Mouse (Mus musculus): Measurements from ENCODE around the gene Npepps.
"Not testable (repeated sequence)": the region's sequence is repeated elsewhere in the genome, so short reads cannot be mapped to it uniquely, and the experiment has no call there.

Npepps gene

GRCm38 (mm10) chr11:97275349-97275748 lies 5.1 kb downstream of the Npepps start:
- Histone ChIP-seq H3K9me3 (ENCODE audit: low read length) (no peaks in the 10 kb centered on the region), H3K27me3 (ENCODE audit: insufficient read depth, low read length) (no peaks in the 10 kb centered on the region), H3K4me1 (replicated peaks; ENCODE audit: low read depth, low read length) (peaks cover 77% of the 10 kb centered on the region), H3K4me3 (replicated peaks; ENCODE audit: low read length) (0 out of 2 replicates have a peak overlapping the region, but pooled peaks have one; percentile 2), H3K36me3 (ENCODE audit: insufficient read depth, low read length) (peaks cover 10% of the 10 kb centered on the region; the same call in 1 of the 2 replicates)
- TF ChIP-seq CTCF (conservative IDR thresholded peaks at IDR 0.05; ENCODE audit: low read length) (no peak), POU5F1 (IDR thresholded peaks at IDR 0.05; ENCODE audit: borderline replicate concordance, low read length) (no peak), NANOG (IDR thresholded peaks at IDR 0.05; ENCODE audit: borderline replicate concordance, low read length) (no peak)

- not testable (repeated sequence) for H3K9me3 ChIP-seq (ENCODE audit: low read length); H3K27me3 ChIP-seq (ENCODE audit: insufficient read depth, low read length)
- Histone ChIP-seq H3K4me3 (replicated peaks; ENCODE audit: low read length) (0 out of 2 replicates have a peak overlapping the region, but pooled peaks have one; percentile 5), H3K4me1 (replicated peaks; ENCODE audit: low read depth, low read length) (peaks cover 78% of the 10 kb centered on the region), H3K36me3 (ENCODE audit: insufficient read depth, low read length) (peaks cover 11% of the 10 kb centered on the region; the same call in 1 of the 2 replicates)
These were observed 5.5 kb downstream of the Npepps start for GRCm38 (mm10) chr11:97274947-97275346.

DNA sequence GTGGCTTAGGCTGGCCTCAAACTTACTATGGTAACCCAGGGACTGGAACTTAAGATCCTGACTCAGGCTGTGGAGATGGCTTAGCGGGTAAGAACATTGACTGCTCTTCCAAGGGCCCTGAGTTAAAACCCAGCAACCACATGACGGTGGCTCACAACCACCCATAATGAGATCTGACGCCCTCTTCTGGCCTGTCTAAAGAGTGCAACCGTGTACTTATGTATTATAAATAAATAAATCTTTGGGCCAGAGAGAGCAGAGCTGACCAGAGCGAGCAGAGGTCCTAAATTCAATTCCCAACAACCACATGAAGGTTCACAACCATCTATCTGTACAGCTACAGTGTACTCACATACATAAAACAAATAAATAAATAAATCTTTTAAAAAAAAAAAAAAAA lies 6.8 kb downstream of the Npepps start:
- Histone ChIP-seq H3K27me3 (ENCODE audit: insufficient read depth, low read length) (no peaks in the 10 kb centered on the region), H3K4me1 (replicated peaks; ENCODE audit: low read depth, low read length) (peaks cover 80% of the 10 kb centered on the region), H3K9me3 (ENCODE audit: low read length) (no peaks in the 10 kb centered on the region), H3K4me3 (replicated peaks; ENCODE audit: low read length) (no peak overlapping the region), H3K36me3 (ENCODE audit: insufficient read depth, low read length) (peaks cover 11% of the 10 kb centered on the region; the same call in 1 of the 2 replicates)
- TF ChIP-seq CTCF (conservative IDR thresholded peaks at IDR 0.05; ENCODE audit: low read length) = peak; percentile 53
- no peak for TF ChIP-seq NANOG (IDR thresholded peaks at IDR 0.05; ENCODE audit: borderline replicate concordance, low read length)
- no peak for TF ChIP-seq POU5F1 (IDR thresholded peaks at IDR 0.05; ENCODE audit: borderline replicate concordance, low read length)

GRCm38 (mm10) chr11:97272835-97273234 lies 7.6 kb downstream of the Npepps start:
- H3K36me3 ChIP-seq (ENCODE audit: insufficient read depth, low read length) = peaks cover 14% of the 10 kb centered on the region; the same call in 1 of the 2 replicates
- H3K4me3 ChIP-seq (replicated peaks; ENCODE audit: low read length) = no peak overlapping the region
- no peak for TF ChIP-seq NANOG (IDR thresholded peaks at IDR 0.05; ENCODE audit: borderline replicate concordance, low read length)
- H3K4me1 ChIP-seq (replicated peaks; ENCODE audit: low read depth, low read length) = peaks cover 80% of the 10 kb centered on the region
- H3K27me3 ChIP-seq (ENCODE audit: insufficient read depth, low read length) = no peaks in the 10 kb centered on the region
- H3K9me3 ChIP-seq (ENCODE audit: low read length) = no peaks in the 10 kb centered on the region

DNA sequence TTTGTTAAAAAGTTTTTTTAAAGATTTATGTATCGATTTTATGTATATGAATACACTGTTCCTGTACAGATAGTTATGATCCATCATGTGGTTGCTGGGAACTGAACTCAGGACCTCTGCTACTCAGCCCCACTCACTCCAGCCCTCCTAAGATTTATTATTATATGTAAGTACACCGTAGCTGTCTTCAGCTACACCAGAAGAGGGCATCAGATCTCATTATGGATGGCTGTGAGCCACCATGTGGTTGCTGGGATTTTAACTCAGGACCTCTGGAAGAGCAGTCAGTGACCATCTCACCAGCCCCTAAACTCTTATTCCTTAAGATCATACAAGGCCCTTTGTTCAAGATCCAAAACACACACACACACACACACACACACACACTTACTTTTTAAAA lies 10.4 kb downstream of the Npepps start:
- H3K4me1 ChIP-seq (replicated peaks; ENCODE audit: low read depth, low read length) = peaks cover 66% of the 10 kb centered on the region
- TF ChIP-seq CTCF (conservative IDR thresholded peaks at IDR 0.05; ENCODE audit: low read length) = peak; percentile 10
- peaks cover 38% of the 10 kb centered on the region for H3K36me3 ChIP-seq (ENCODE audit: insufficient read depth, low read length)
- H3K4me3 ChIP-seq (replicated peaks; ENCODE audit: low read length); H3K9me3 ChIP-seq (ENCODE audit: low read length); H3K27me3 ChIP-seq (ENCODE audit: insufficient read depth, low read length): not testable (repeated sequence)

GRCm38 (mm10) chr11:97266544-97266943 lies 13.9 kb downstream of the Npepps start:
- not testable (repeated sequence) for H3K4me3 ChIP-seq (replicated peaks; ENCODE audit: low read length); H3K9me3 ChIP-seq (ENCODE audit: low read length); H3K27me3 ChIP-seq (ENCODE audit: insufficient read depth, low read length)
- H3K4me1 ChIP-seq (replicated peaks; ENCODE audit: low read depth, low read length) = peaks cover 59% of the 10 kb centered on the region
- peaks cover 68% of the 10 kb centered on the region for H3K36me3 ChIP-seq (ENCODE audit: insufficient read depth, low read length)

GRCm38 (mm10) chr11:97249649-97250048 lies 30.8 kb downstream of the Npepps start:
- H3K36me3 ChIP-seq (ENCODE audit: insufficient read depth, low read length) = peaks cover 69% of the 10 kb centered on the region
- H3K27me3 ChIP-seq (ENCODE audit: insufficient read depth, low read length) = not testable (repeated sequence)
- peaks cover 15% of the 10 kb centered on the region for H3K4me1 ChIP-seq (replicated peaks; ENCODE audit: low read depth, low read length)

DNA sequence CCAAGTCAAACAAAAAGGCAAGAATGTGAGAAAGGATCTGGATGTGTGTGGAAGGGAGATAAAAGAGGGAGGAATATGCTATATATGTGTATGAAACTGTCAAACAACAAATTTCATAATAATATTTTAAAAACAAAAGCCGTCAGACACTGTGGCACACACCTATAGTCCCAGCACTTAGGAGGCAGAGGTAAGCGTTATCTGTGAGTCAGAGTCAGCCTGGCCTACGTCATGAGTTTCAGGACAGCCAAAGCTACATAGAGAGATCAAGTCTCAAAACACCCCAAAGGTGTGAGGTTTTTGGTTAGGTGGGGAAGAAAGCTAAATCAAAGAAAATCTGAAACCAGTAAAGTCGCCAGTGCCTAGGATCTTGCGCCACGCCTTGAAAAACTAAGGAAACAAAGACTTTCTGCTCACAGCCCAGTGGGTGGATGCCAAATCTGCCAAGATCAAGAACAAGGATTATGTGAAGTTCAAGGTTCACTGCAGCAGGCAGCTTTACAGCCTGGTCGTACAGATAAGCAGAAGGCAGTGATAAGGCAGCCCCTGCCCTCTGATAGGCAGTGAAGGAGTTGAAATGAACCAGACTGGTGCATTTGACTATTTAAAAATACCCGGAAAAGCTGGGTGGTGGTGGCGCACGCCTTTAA lies 33.8 kb downstream of the Npepps start:
- TF ChIP-seq CTCF (conservative IDR thresholded peaks at IDR 0.05; ENCODE audit: low read length) = no peak
- no peak for TF ChIP-seq NANOG (IDR thresholded peaks at IDR 0.05; ENCODE audit: borderline replicate concordance, low read length)
- TF ChIP-seq POU5F1 (IDR thresholded peaks at IDR 0.05; ENCODE audit: borderline replicate concordance, low read length) = no peak
- H3K4me1 ChIP-seq (replicated peaks; ENCODE audit: low read depth, low read length) = peaks cover 15% of the 10 kb centered on the region

More at GRCm38 (mm10) chr11:97249649-97250048, 30.8 kb downstream of the Npepps start:
- not testable (repeated sequence) for H3K9me3 ChIP-seq (ENCODE audit: low read length); H3K4me3 ChIP-seq (replicated peaks; ENCODE audit: low read length)

GRCm38 (mm10) chr11:97241321-97241720 lies 39.1 kb downstream of the Npepps start:
- TF ChIP-seq POU5F1 (IDR thresholded peaks at IDR 0.05; ENCODE audit: borderline replicate concordance, low read length) (no peak), CTCF (conservative IDR thresholded peaks at IDR 0.05; ENCODE audit: low read length) (no peak), NANOG (IDR thresholded peaks at IDR 0.05; ENCODE audit: borderline replicate concordance, low read length) (no peak)
- no peak overlapping the region for H3K4me3 ChIP-seq (replicated peaks; ENCODE audit: low read length)
- peaks cover 92% of the 10 kb centered on the region for H3K36me3 ChIP-seq (ENCODE audit: insufficient read depth, low read length)
- 0 out of 2 replicates have a peak, but pooled peaks cover 3% of the 10 kb centered on the region for H3K4me1 ChIP-seq (replicated peaks; ENCODE audit: low read depth, low read length)
- H3K27me3 ChIP-seq (ENCODE audit: insufficient read depth, low read length) = no peaks in the 10 kb centered on the region
- no peaks in the 10 kb centered on the region for H3K9me3 ChIP-seq (ENCODE audit: low read length)

More for the DNA sequence above, 33.8 kb downstream of the Npepps start:
- Histone ChIP-seq H3K27me3 (ENCODE audit: insufficient read depth, low read length) (no peaks in the 10 kb centered on the region), H3K4me3 (replicated peaks; ENCODE audit: low read length) (no peak overlapping the region), H3K9me3 (ENCODE audit: low read length) (no peaks in the 10 kb centered on the region), H3K36me3 (ENCODE audit: insufficient read depth, low read length) (peaks cover 78% of the 10 kb centered on the region)
